Mouse (Mus musculus) CH12.LX (cell line): ENCODE data around the gene Rps11. TPM values are rescaled to one million over a fixed set of nuclear protein-coding genes. Genes with fewer than 3 reads are reported as not detected.

Experiments used
- DNase-seq: peaks from one replicate; pipeline ENCODE4 v3.0.0-alpha.2; 2013; ENCODE audit errors: extremely low read depth
- H3K27ac ChIP-seq: 2 replicates; pipeline ENCODE4 v1.5.1; 2012; ENCODE audit warnings: low read depth, mild to moderate bottlenecking, control low read depth, moderate library complexity; ENCODE audit not compliant: insufficient read depth
- H3K27me3 ChIP-seq: replicated peaks from 2 replicates; pipeline ENCODE3; 2012; ENCODE audit warnings: inconsistent platforms
- H3K36me3 ChIP-seq, 2 experiments: replicated peaks in 1 of 2; 2 replicates each; pipeline versions ENCODE3 to v1.6.1; 2012; ENCODE audit warnings: inconsistent platforms in 1 of 2, low read length in 1 of 2, mild to moderate bottlenecking in 1 of 2, mixed read lengths in 1 of 2, moderate library complexity in 1 of 2; ENCODE audit not compliant: control insufficient read depth in 1 of 2, insufficient read depth in 1 of 2
- H3K4me1 ChIP-seq, 2 experiments: 2 replicates each; pipeline ENCODE4 v1.6.1; 2012; ENCODE audit warnings: inconsistent platforms in 1 of 2, moderate library complexity in 1 of 2; ENCODE audit not compliant: insufficient read depth in 2 of 2, control insufficient read depth in 1 of 2
- H3K4me2 ChIP-seq: 2 replicates; pipeline ENCODE4 v1.6.1; 2012; ENCODE audit warnings: low read depth, mild to moderate bottlenecking, control low read depth; ENCODE audit not compliant: poor library complexity, insufficient read depth, severe bottlenecking
- H3K4me3 ChIP-seq, 3 experiments: fragments of 150-350 bp in 1 of 3; sonication (generic) in 1 of 3; replicated peaks in 1 of 3; 2 replicates each; pipeline versions ENCODE3 to v1.5.1; 2011 to 2012; ENCODE audit warnings: low read depth in 2 of 3, low read length in 2 of 3, mild to moderate bottlenecking in 2 of 3, moderate library complexity in 2 of 3, control low read depth in 1 of 3, improper control_type of control experiment in 1 of 3, inconsistent platforms in 1 of 3, mixed read lengths in 1 of 3; ENCODE audit not compliant: poor library complexity in 1 of 3
- H3K79me2 ChIP-seq: replicated peaks from 2 replicates; pipeline ENCODE4 v1.6.1; 2012; ENCODE audit warnings: mild to moderate bottlenecking, moderate library complexity; ENCODE audit not compliant: control insufficient read depth, poor library complexity, insufficient read depth, severe bottlenecking; ENCODE audit errors: extremely low read depth
- H3K9ac ChIP-seq: 2 replicates; pipeline ENCODE4 v1.6.1; 2012; ENCODE audit warnings: low read depth, mild to moderate bottlenecking, control low read depth, moderate library complexity; ENCODE audit not compliant: insufficient read depth
- H3K9me3 ChIP-seq: replicated peaks from 2 replicates; pipeline ENCODE3; 2012; ENCODE audit warnings: low read length, inconsistent platforms, mixed read lengths
- CHD2 ChIP-seq: IDR thresholded peaks from 2 replicates; pipeline ENCODE4 v1.6.1; 2011; ENCODE audit warnings: low read length, improper control_type of control experiment
- CTCF ChIP-seq, 2 experiments: IDR thresholded peaks in 1 of 2; conservative IDR thresholded peaks in 1 of 2; 2 replicates each; pipeline ENCODE4 v1.5.1; 2011 to 2012; ENCODE audit warnings: low read depth in 2 of 2, low read length in 2 of 2, improper control_type of control experiment in 1 of 2, inconsistent platforms in 1 of 2, mild to moderate bottlenecking in 1 of 2, moderate library complexity in 1 of 2
- ELF1 ChIP-seq: IDR thresholded peaks from 2 replicates; pipeline ENCODE4 v1.6.1; 2014; ENCODE audit warnings: low read depth, mild to moderate bottlenecking, inconsistent platforms, low read length, improper control_type of control experiment
- ETS1 ChIP-seq: conservative IDR thresholded peaks from 2 replicates; pipeline ENCODE4 v1.6.1; 2012; ENCODE audit warnings: low read depth, mild to moderate bottlenecking, inconsistent platforms, low read length, improper control_type of control experiment, moderate library complexity
- HCFC1 ChIP-seq: IDR thresholded peaks from 2 replicates; pipeline ENCODE4 v1.6.1; 2012; ENCODE audit warnings: low read depth, mild to moderate bottlenecking, inconsistent platforms, low read length, improper control_type of control experiment
- IRF4 ChIP-seq: IDR thresholded peaks from 2 replicates; pipeline ENCODE4 v1.6.1; 2014; ENCODE audit warnings: low read depth, mild to moderate bottlenecking, inconsistent platforms, low read length, improper control_type of control experiment
- JUND ChIP-seq: conservative IDR thresholded peaks from 2 replicates; pipeline ENCODE4 v1.6.1; 2011; ENCODE audit warnings: low read depth, low read length, improper control_type of control experiment
- MAFK ChIP-seq: IDR thresholded peaks from 2 replicates; pipeline ENCODE4 v1.6.1; 2011; ENCODE audit warnings: low read length, improper control_type of control experiment; ENCODE audit not compliant: insufficient replicate concordance
- MAX ChIP-seq: IDR thresholded peaks from 2 replicates; pipeline ENCODE4 v1.6.1; 2011; ENCODE audit warnings: low read length, improper control_type of control experiment
- MEF2A ChIP-seq: IDR thresholded peaks from 2 replicates; pipeline ENCODE4 v1.6.1; 2014; ENCODE audit warnings: low read depth, mild to moderate bottlenecking, inconsistent platforms, low read length, improper control_type of control experiment, borderline replicate concordance
- MXI1 ChIP-seq: IDR thresholded peaks from 2 replicates; pipeline ENCODE4 v1.6.1; 2011; ENCODE audit warnings: mild to moderate bottlenecking, low read depth, low read length, improper control_type of control experiment
- NELFE ChIP-seq: IDR thresholded peaks from 2 replicates; pipeline ENCODE4 v1.6.1; 2011; ENCODE audit warnings: low read depth, low read length, improper control_type of control experiment
- RAD21 ChIP-seq: IDR thresholded peaks from 2 replicates; pipeline ENCODE4 v1.6.1; 2011; ENCODE audit warnings: low read depth, mild to moderate bottlenecking, low read length, improper control_type of control experiment, moderate library complexity
- RCOR1 ChIP-seq: conservative IDR thresholded peaks from 2 replicates; pipeline ENCODE4 v1.6.1; 2012; ENCODE audit warnings: low read depth, mild to moderate bottlenecking, inconsistent platforms, low read length, improper control_type of control experiment
- SMC3 ChIP-seq: IDR thresholded peaks from 2 replicates; pipeline ENCODE4 v1.6.1; 2011; ENCODE audit warnings: low read depth, low read length, improper control_type of control experiment
- TBP ChIP-seq: conservative IDR thresholded peaks from 2 replicates; pipeline ENCODE4 v1.6.1; 2011; ENCODE audit warnings: low read depth, low read length, improper control_type of control experiment
- dilution Hi-C: fragments of 300-500 bp; cut with MboI; formaldehyde crosslinking; loops from 2 replicates; pipeline ENCODE4 v1.14.3; 2020; ENCODE audit warnings: low sequenced_read_pairs; ENCODE audit not compliant: extremely low pct_unique_long_range_greater_than_20kb, extremely low pct_ligation_motif_present
- in situ Hi-C: fragments of 300-500 bp; cut with MboI; formaldehyde crosslinking; loops from 3 replicates; pipeline ENCODE4 v1.14.3; 2019; ENCODE audit warnings: low sequenced_read_pairs, low pct_ligation_motif_present, low pct_unique_long_range_greater_than_20kb, mixed read lengths
- polyA plus RNA-seq: library from polyadenylated mRNA; unstranded; fragments of >175 nt; gene quantifications from 2 replicates; pipeline ENCODE4 v1.2.1, GENCODE M21; 2012; ENCODE audit warnings: low read depth; ENCODE audit not compliant: insufficient read length
- total RNA-seq, 2 experiments: library from RNA; depleted of rRNA; stranded (reverse); fragments of 300-350 nt in 1 of 2; fragments of >200 nt in 1 of 2; gene quantifications; 2 replicates each; pipeline ENCODE4 v1.2.3; 2012 to 2014

Rps11 gene
- total and polyA plus RNA-seq, 3 experiments, result 898 to 1,839 (median 1,699) TPM

DNA sequence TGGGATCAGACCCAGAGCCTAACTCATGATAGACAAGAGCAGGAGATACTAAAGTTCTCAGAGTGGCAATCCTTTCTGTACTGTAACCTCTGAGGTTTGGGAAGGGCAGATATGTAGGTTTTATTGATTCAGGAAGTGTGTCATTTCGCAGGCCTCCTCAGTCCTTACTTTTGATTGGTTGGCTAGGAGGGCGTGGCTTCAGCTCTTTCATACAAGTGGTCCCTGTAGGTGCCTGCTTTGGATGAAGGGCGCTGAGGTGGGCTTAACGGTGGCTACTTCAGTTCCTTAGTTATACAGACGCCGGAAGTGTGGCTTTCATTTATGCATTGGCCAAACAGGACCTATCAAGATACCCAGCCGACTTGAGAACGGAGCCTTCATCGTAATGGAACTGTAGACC is 31.4 kb upstream of the Rps11 start:
- H3K4me2 ChIP-seq, result no peak overlapping the region
- no peak overlapping the region for H3K27ac ChIP-seq
- no peaks in the 10 kb centered on the region for H3K9me3 ChIP-seq
- dilution Hi-C loops (no loop called here), in situ Hi-C loops (no loop called here)
- H3K27me3 ChIP-seq, result no peaks in the 10 kb centered on the region
- no peaks in the 10 kb centered on the region for H3K79me2 ChIP-seq
- H3K9ac ChIP-seq, result no peak overlapping the region
- TF ChIP-seq MAFK (no peak), CHD2 (no peak), MEF2A (no peak), ELF1 (no peak), MXI1 (no peak), IRF4 (no peak), NELFE (no peak), MAX (no peak), ETS1 (no peak)
- H3K4me3 ChIP-seq, result no peak overlapping the region
- DNase-seq, result no peak
- H3K4me1 ChIP-seq, result peaks cover 4 to 25% of the 10 kb centered on the region in 2 experiments
- peaks cover 0 to 48% of the 10 kb centered on the region in 2 experiments for H3K36me3 ChIP-seq

DNA sequence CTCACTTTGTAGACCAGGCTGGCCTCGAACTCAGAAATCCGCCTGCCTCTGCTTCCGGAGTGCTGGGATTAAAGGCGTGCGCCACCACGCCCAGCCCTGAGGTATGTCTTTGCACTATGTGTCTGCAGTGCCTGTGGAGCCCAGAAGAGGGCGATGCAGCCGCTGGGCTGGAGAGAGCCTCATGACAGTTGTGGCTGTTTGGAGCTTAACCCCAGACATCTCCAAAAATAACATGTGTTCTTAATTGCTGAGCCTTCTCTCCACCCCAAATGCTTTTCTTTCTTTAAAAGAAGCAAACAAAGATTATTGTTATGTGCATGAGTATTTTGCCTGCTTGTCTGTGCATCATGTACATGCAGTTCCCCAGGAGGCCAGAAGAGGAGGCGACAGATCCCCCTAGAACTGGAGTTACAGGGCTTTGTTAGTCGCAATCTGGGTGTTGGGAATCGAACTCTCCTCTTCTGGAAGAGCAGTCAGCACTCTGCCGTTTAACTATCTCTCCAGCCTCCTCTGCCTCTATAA is 30.8 kb upstream of the Rps11 start:
- peak overlapping the region; percentile 11; the same call in 1 of the 2 replicates for H3K4me2 ChIP-seq
- peak overlapping the region in 2 of 3 experiments; percentile 62 to 74 for H3K4me3 ChIP-seq
- H3K27me3 ChIP-seq, result no peaks in the 10 kb centered on the region
- TF ChIP-seq CTCF (conservative IDR thresholded peaks at IDR 0.05 in 1 of 2, IDR thresholded peaks at IDR 0.05 in 1 of 2; ENCODE audit: low read depth in 2 of 2, low read length in 2 of 2) (peak; percentile 49 to 64), HCFC1 (no peak), RCOR1 (no peak), MXI1 (no peak), TBP (no peak), SMC3 (0 out of 2 replicates have a peak, but pooled peaks have one; percentile 17), RAD21 (peak; percentile 7), JUND (no peak), ETS1 (no peak)
- H3K27ac ChIP-seq, result no peak overlapping the region
- H3K4me1 ChIP-seq, result peaks cover 5 to 30% of the 10 kb centered on the region in 2 experiments
- H3K9me3 ChIP-seq, result no peaks in the 10 kb centered on the region
- peaks cover 0 to 43% of the 10 kb centered on the region in 2 experiments for H3K36me3 ChIP-seq
- peak; percentile 75 for DNase-seq
- dilution Hi-C loops (no loop called here), in situ Hi-C loops (no loop called here)
- H3K79me2 ChIP-seq, result no peaks in the 10 kb centered on the region
- H3K9ac ChIP-seq, result peak overlapping the region; percentile 48
